Mouse (Mus musculus): ENCODE measurements around the gene Gm5767.
A peak's percentile ranks its signal among the peaks of the same experiment; 100 is the strongest.
"Not testable (repeated sequence)": the region's sequence is repeated elsewhere in the genome, so short reads cannot be mapped to it uniquely, and the experiment has no call there.

Gm5767 gene

DNA sequence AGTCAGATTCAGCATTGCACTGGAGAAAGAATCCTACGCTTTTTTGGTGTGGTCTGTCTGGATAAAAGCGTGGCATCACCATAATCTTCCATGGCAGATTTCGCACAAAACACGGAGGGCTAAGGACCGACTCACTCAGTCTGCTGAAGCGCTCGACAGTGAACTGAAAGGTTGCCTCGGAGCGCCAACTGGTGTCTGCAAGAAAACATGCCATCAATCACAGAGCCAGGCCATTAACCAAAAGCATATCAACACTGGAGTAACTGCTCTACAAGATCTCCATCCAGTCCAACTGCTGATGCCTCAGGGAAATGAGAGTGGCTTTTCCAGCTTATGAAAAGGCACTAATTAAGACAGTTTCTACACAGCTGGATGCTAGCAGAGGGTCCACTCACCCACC, 31.4 kb downstream of the Gm5767 start:
- DNase-seq (ENCODE audit: low read depth, low spot score), result no peak

DNA sequence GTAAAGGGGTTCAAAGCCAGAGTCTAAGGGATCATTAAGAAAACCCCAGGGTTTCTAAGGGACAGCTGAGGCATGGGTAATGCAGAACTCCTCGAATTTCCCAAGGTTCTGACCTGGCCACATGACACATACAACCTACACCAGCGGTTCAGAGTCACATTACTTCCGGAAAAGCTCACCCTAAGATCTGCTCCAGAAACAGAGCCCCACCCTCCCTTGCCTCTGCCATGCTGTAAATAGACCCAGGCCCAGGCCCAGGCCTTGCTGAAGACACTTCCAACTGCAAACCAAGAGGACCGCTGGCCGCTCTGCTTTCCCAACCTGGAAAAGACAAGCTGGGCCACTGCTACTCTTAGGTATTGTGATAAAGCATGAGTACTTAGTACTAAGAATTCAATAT, 34.3 kb downstream of the Gm5767 start:
- DNase-seq (ENCODE audit: low read depth, low spot score), result no peak

DNA sequence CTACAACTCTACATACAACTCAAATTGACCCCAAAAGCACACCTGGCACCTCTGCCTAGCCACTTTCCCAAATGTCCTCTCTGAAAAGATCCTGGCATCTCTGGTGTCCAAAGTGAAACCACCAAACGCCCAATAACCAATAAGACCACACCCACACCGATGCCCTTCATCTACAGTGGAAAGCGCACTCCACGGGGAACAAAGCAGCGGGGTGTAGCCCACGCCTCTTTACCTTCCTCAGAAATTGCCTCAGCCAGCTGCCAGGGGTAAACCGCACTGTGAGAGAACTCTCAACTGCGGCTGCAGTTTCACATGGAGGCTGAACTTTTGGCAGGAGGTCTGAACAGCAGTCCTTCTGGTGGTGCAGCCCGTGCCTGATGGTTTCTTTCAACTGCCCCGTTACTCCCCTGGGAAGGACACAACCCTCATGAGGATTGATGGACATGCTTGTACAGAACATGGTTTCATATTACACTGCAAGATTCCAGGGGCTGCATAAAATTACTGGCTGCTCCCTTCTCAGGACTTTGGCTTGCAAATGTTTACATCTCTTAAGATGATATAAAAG, 35.0 kb downstream of the Gm5767 start:
- DNase-seq (ENCODE audit: low read depth, low spot score), result no peak

DNA sequence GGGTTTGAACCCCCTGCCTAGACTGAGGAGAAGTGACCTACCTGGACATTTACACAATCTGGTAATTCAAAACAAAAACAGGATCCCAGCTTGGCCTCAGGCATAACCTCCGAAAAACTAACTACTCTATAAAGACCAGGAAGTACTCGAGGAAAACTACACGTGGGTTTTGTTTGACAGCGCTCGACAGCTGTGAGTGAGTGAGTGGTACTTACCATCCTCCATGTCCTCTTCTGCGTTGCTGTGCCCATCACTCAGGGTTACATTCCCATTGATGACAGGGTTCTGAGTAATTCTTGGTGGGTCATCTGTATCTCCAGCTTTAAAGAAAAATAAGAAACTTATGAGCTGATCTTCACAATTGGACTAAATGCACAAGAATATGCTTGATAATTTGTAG, 35.7 kb downstream of the Gm5767 start:
- no peak for DNase-seq (ENCODE audit: low read depth, low spot score)

DNA sequence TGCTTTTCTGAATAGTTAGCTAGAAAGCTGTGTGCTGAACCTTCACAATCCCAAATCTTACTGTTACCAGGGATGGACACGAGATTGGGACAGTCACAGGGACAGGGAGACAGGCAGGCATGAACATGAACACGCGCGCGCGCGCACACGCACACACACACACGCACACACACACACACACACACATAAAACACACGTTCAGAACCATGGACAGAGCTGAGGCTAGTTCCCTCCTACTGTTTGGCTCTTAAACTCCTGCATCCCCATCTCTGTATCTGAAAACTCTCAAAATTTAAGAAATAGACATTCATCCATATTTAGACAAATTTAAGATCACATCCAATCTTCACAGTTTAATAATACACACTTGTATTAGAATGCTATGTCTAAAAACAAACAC, 37.2 kb downstream of the Gm5767 start:
- DNase-seq (ENCODE audit: low read depth, low spot score), result no peak

DNA sequence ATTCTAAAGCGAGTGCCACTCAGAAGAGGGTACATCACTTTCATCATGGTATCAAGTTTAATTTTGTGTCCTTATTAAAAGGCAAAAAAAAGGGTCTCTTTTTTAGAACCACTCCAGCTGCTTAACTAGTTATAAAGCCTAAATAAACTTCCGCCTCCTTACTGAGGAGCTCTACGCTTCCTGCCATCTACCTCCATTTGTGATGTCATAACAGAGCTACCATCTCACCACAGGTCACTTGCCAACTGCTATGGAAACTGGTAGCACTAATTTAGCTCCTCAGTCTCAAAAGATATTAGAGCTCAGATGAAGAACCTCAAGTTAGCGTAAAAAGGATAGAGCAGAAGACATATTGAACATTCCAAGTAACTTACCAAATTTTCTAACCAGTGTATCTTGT, 39.9 kb downstream of the Gm5767 start:
- DNase-seq (ENCODE audit: low read depth, low spot score), result no peak

DNA sequence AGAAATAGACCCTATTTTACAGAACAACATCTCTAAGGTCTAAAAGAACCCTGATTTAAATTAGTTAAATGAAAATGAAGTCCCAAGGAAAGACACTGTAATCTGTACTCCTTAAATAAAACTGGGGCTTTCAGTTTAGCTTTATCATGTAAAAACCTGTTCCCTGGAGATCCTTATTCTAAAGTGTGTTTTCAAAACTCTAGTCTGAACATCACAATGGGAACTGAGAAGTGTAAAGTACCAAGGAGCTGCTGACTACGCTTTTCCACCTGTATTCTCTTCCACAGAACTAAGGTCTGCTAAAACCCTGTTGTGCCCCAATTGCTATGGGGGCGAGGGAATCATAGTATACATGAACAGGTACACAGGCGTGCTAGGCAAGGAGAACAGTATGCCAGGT, 43.5 kb downstream of the Gm5767 start:
- no peak for DNase-seq (ENCODE audit: low read depth, low spot score)

DNA sequence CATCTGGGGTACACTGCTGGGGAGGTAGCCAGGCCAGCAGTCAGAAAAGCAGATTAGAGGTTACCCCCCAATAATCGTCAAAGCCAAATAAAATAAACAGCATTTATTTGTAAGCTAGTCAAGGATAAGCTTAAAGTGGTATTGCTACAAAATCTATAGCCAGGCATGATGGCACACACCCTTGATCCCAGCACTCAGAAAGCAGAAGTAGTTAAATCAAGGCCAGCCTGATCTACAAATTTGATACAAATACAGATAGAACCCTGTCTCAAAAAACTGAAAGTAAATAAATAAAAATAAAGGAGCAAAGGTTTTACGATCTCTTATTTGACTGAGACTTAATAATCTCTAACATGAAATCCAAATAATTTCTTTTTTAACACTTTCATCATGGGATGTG, 45.2 kb downstream of the Gm5767 start:
- peak; percentile 54 for DNase-seq (ENCODE audit: low read depth, low spot score)

DNA sequence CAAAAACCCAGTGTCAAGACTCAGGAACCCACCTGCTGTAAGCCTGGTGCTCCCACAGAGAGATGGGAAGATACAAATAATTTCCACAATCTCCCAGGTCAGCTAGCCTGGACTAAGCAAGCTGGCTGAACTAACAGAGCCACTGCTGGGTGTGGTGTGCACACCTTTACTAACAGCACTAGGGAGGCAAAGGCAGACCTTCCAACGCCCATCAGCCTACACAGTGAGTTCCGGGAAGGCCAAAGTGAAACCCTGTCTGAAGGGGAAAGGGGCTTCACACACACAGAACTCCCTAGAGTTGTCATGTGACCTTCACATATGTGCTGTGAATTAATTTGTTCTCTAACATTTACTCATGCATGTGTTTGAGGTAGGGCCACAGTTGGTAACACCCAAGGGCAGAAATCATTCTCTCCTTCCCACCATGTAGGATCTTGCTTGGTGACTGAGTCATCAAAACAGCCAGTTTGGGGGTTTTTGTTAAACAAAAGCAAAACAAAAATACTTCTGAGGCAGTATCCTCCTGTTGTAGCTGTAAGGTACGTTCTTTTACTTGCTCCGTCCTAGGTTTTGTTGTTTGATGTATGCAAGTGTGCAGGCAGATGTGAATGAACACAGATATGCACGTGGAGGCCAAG, 47.7 kb downstream of the Gm5767 start:
- DNase-seq (ENCODE audit: low read depth, low spot score), result no peak

DNA sequence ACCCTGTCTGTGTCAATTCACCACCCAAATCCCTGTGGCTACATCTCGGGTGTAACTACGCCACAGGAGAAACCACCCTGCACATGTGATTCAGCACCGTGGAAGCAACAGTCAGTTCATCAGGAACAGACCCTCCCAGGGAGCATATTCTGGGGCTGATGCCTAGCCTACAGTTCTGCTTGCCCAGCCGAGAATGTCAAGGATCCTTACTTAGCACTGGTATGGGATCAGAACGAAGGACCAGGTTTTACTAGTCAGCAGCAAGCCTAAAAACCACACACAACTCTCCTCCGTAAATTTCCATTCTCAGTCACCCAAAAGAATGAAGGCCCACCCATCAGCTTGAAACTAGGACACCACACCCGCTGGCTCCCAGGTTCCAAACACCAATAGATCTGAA, 51.1 kb downstream of the Gm5767 start:
- no peak for DNase-seq (ENCODE audit: low read depth, low spot score)

DNA sequence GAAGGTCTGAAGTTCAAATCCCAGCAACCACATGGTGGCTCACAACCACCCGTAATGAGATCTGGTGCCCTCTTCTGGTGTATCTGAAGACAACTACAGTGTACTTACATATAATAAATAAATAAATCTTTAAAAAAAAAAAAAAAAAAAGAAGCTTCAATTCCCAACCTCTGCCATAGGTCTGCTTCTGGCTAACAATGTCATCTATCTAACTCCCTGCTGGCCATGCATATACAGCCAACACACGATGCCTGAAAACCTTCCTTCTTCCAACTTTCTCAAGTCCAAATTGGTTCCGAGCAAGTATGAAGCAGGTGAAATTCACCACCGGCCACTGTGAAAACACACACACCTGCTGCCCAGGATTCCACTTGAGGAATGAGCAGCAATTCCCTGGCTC, 51.9 kb downstream of the Gm5767 start:
- DNase-seq (ENCODE audit: low read depth, low spot score), result not testable (repeated sequence)

All from A20 (cell line).